Mouse (Mus musculus) layer of hippocampus, adult 11-12 months (tissue): Measurements from ENCODE around the gene Gins3.
"Not testable (repeated sequence)": the region's sequence is repeated elsewhere in the genome, so short reads cannot be mapped to it uniquely, and the experiment has no call there.

Experiments used
- DNase-seq: peaks from one replicate; pipeline ENCODE4 v3.0.0; 2022; ENCODE audit warnings: low spot score

Gins3 gene

GRCm38 (mm10) chr8:95633262-95634062, at the start of gene Gins3:
Gene Gins3, plus strand, starts transcription at chr8:95633453.
- peak; percentile 93 for DNase-seq

GRCm38 (mm10) chr8:95587339-95587738, 45.9 kb upstream of the Gins3 start:
- no peak for DNase-seq

GRCm38 (mm10) chr8:95589282-95589681, 44.0 kb upstream of the Gins3 start:
- no peak for DNase-seq

GRCm38 (mm10) chr8:95590539-95590938, 42.7 kb upstream of the Gins3 start:
- DNase-seq = no peak

GRCm38 (mm10) chr8:95592131-95592780, 41.0 kb upstream of the Gins3 start:
- DNase-seq = no peak

GRCm38 (mm10) chr8:95593439-95594393, 39.5 kb upstream of the Gins3 start:
- no peak for DNase-seq

- DNase-seq = no peak
These were observed 38.1 kb upstream of the Gins3 start for GRCm38 (mm10) chr8:95595131-95595530.

- no peak for DNase-seq
These were observed 36.4 kb upstream of the Gins3 start for GRCm38 (mm10) chr8:95596841-95597241.

- DNase-seq = peak; percentile 77
These were observed 33.4 kb upstream of the Gins3 start for GRCm38 (mm10) chr8:95599861-95600260.

GRCm38 (mm10) chr8:95601306-95601705, 31.9 kb upstream of the Gins3 start:
- no peak for DNase-seq

- no peak for DNase-seq
These were observed 31.1 kb upstream of the Gins3 start for GRCm38 (mm10) chr8:95602168-95602567.

GRCm38 (mm10) chr8:95606509-95606908, 26.7 kb upstream of the Gins3 start:
- DNase-seq = not testable (repeated sequence)

- peak; percentile 44 for DNase-seq
These were observed 26.0 kb upstream of the Gins3 start for GRCm38 (mm10) chr8:95607210-95607609.

GRCm38 (mm10) chr8:95609406-95609805, 23.8 kb upstream of the Gins3 start:
- no peak for DNase-seq

- no peak for DNase-seq
These were observed 22.5 kb upstream of the Gins3 start for GRCm38 (mm10) chr8:95610749-95611148.

GRCm38 (mm10) chr8:95611769-95612168, 21.5 kb upstream of the Gins3 start:
- no peak for DNase-seq

GRCm38 (mm10) chr8:95616383-95616782, 16.9 kb upstream of the Gins3 start:
- no peak for DNase-seq

- peak; percentile 28 for DNase-seq
These were observed 13.2 kb upstream of the Gins3 start for GRCm38 (mm10) chr8:95620046-95620445.

GRCm38 (mm10) chr8:95624833-95625232, 8.4 kb upstream of the Gins3 start:
- DNase-seq = no peak

- DNase-seq = no peak
These were observed 413 bp upstream of the Gins3 start for GRCm38 (mm10) chr8:95632840-95633239.

- no peak for DNase-seq
These were observed 749 bp downstream of the Gins3 start for GRCm38 (mm10) chr8:95634063-95634340.

GRCm38 (mm10) chr8:95644942-95645341, 11.7 kb downstream of the Gins3 start:
- no peak for DNase-seq

GRCm38 (mm10) chr8:95648251-95648650, 15.0 kb downstream of the Gins3 start:
- DNase-seq = no peak
